Comparison of ENCODE assay signal across 27 mouse cellular contexts in genomic region chr5:19241797-19242196, GRCm38 (mm10). TPM values are rescaled to one million over a fixed set of nuclear protein-coding genes. Genes with fewer than 3 reads are reported as not detected.
A peak's percentile ranks its signal among the peaks of the same experiment; 100 is the strongest.
DNase-seq lines count a peak whose midpoint lies in the region; ATAC-seq lines count a peak whose summit lies in the region.
"Had no signal": no experiment of that assay in that cellular context is flagged by ENCODE, and none has a peak within 500 bp of the region (broad histone marks: within the 10 kb centered on the region; RNA-seq: fewer than 3 reads in every experiment).

No protein-coding gene starts in this region.

- no peak overlapping the region for H3K4me3 ChIP-seq in forebrain, embryonic 16.5 days (replicated peaks; ENCODE audit: low read length)
- H3K4me3 ChIP-seq: embryonic facial prominence, embryonic 10.5 days; embryonic facial prominence, embryonic 15.5 days; hindbrain, embryonic 12.5 days; intestine, embryonic 15.5 days; limb, embryonic 12.5 days; liver, embryonic 15.5 days; midbrain, embryonic 10.5 days; midbrain, embryonic 15.5 days had no signal

- H3K36me3 ChIP-seq in forebrain, embryonic 16.5 days (ENCODE audit: control insufficient read depth, insufficient read depth) = no peaks in the 10 kb centered on the region
- H3K36me3 ChIP-seq: embryonic facial prominence, embryonic 10.5 days; embryonic facial prominence, embryonic 15.5 days; hindbrain, embryonic 12.5 days; intestine, embryonic 15.5 days; limb, embryonic 12.5 days; liver, embryonic 15.5 days; midbrain, embryonic 10.5 days; midbrain, embryonic 15.5 days had no signal

- no peaks in the 10 kb centered on the region for H3K27me3 ChIP-seq in forebrain, embryonic 16.5 days (replicated peaks; ENCODE audit: control insufficient read depth, insufficient read depth, low read length)
- H3K27me3 ChIP-seq: embryonic facial prominence, embryonic 15.5 days; hindbrain, embryonic 12.5 days; intestine, embryonic 15.5 days; limb, embryonic 12.5 days; liver, embryonic 15.5 days; midbrain, embryonic 15.5 days had no signal

- peak; percentile 70 for ATAC-seq in forebrain, embryonic 16.5 days
- ATAC-seq: hindbrain, postnatal 0 days; intestine, embryonic 15.5 days; midbrain, embryonic 15.5 days had no signal

- no peaks in the 10 kb centered on the region for H3K4me1 ChIP-seq in forebrain, embryonic 16.5 days (replicated peaks; ENCODE audit: control insufficient read depth, insufficient read depth, low read length)
- H3K4me1 ChIP-seq: embryonic facial prominence, embryonic 10.5 days; embryonic facial prominence, embryonic 15.5 days; hindbrain, embryonic 12.5 days; intestine, embryonic 15.5 days; limb, embryonic 12.5 days; liver, embryonic 15.5 days; midbrain, embryonic 10.5 days; midbrain, embryonic 15.5 days had no signal

- H3K27ac ChIP-seq in forebrain, embryonic 16.5 days (ENCODE audit: low read length) = no peak overlapping the region
- H3K27ac ChIP-seq: embryonic facial prominence, embryonic 10.5 days; embryonic facial prominence, embryonic 15.5 days; hindbrain, embryonic 12.5 days; hindbrain, postnatal 0 days; intestine, embryonic 15.5 days; limb, embryonic 12.5 days; liver, embryonic 15.5 days; midbrain, embryonic 10.5 days; midbrain, embryonic 15.5 days had no signal

- no peak overlapping the region for H3K4me2 ChIP-seq in forebrain, embryonic 16.5 days (ENCODE audit: low read length)
- H3K4me2 ChIP-seq: embryonic facial prominence, embryonic 15.5 days; heart, embryonic 11.5 days; hindbrain, embryonic 12.5 days; intestine, embryonic 15.5 days; limb, embryonic 12.5 days; liver, embryonic 15.5 days; lung, embryonic 14.5 days; midbrain, embryonic 15.5 days had no signal

- H3K9me3 ChIP-seq in forebrain, embryonic 16.5 days (ENCODE audit: control insufficient read depth, low read length) = no peaks in the 10 kb centered on the region
- H3K9me3 ChIP-seq: embryonic facial prominence, embryonic 10.5 days; embryonic facial prominence, embryonic 15.5 days; hindbrain, embryonic 12.5 days; intestine, embryonic 15.5 days; limb, embryonic 12.5 days; liver, embryonic 15.5 days; midbrain, embryonic 10.5 days; midbrain, embryonic 15.5 days had no signal

- DNase-seq in frontal cortex, adult 2 months (ENCODE audit: extremely low spot score in 1 of 2, low spot score in 1 of 2) = peak; percentile 22 to 35
- DNase-seq in frontal cortex, postnatal 25 days (ENCODE audit: low spot score in 2 of 2) = no peak
- peak; percentile 8 to 66 for DNase-seq in left cerebral cortex, postnatal 25 days (ENCODE audit: low spot score in 2 of 2)
- no peak for DNase-seq in left cerebral cortex, postnatal 36 days (ENCODE audit: low spot score in 2 of 2)
- DNase-seq in natural killer cell, adult 2 months (ENCODE audit: low spot score in 2 of 2) = no peak
- DNase-seq: adrenal gland, postnatal 25 days; B cell, adult 2 months; cerebellum, adult 8-10 months; cerebellum, postnatal 25 days; gastrocnemius, postnatal 36 days; heart, adult 18-20 months; heart, postnatal 36 days; kidney, adult 2 months; kidney, postnatal 36 days; lung, embryonic 14.5 days; lung, postnatal 14 days had no signal

- no peak overlapping the region for H3K9ac ChIP-seq in forebrain, embryonic 16.5 days (replicated peaks; ENCODE audit: low read depth, low read length)
- H3K9ac ChIP-seq: embryonic facial prominence, embryonic 15.5 days; hindbrain, embryonic 12.5 days; intestine, embryonic 15.5 days; limb, embryonic 12.5 days; liver, embryonic 15.5 days; lung, embryonic 14.5 days; midbrain, embryonic 15.5 days had no signal

- intact Hi-C loops in left cerebral cortex, postnatal 25 days (cut with DNase I) = no loop called here
- intact Hi-C loops in left cerebral cortex, postnatal 36 days (cut with DNase I) = no loop called here

RNA-seq across cellular contexts. Expression of gene Magi2, which starts 15.0 kb away (rescaled TPM):
- 42.2 and 46.7 TPM in 2 replicates for polyA plus RNA-seq in frontal cortex, adult 2 months (2012; rRNA removed)
- 100 to 1,000 TPM; 118 to 120 TPM for total RNA-seq in left cerebral cortex, postnatal 25 days (2021)
- 100 to 1,000 TPM; 121 to 141 TPM for total RNA-seq in left cerebral cortex, postnatal 36 days (2021)
- 22.7 and 37.7 TPM in 2 replicates for polyA plus RNA-seq in forebrain, embryonic 16.5 days (2015; fragmentation: Nextera tagmentation; extraction: Ambion mirVana)

Comparison
In these comparisons a context has a peak if more than half of its experiments do, and no peak if none do; other contexts are left out.
1. DNase-seq: peak in frontal cortex, adult 2 months (2 of 2) and left cerebral cortex, postnatal 25 days (2 of 2); none in frontal cortex, postnatal 25 days (0 of 2), left cerebral cortex, postnatal 36 days (0 of 2) and natural killer cell, adult 2 months (0 of 2).